Mouse (Mus musculus): ENCODE data around the gene Ankrd52.

Gene Ankrd52

GRCm38 (mm10) chr10:128401638-128402037, 24.7 kb downstream of the Ankrd52 start:
- DNase-seq (ENCODE audit: low read depth) = peak; percentile 22

GRCm38 (mm10) chr10:128403931-128404330, 27.0 kb downstream of the Ankrd52 start:
- DNase-seq (ENCODE audit: low read depth) = no peak

- peak; percentile 58 for DNase-seq (ENCODE audit: low read depth)
Measured at GRCm38 (mm10) chr10:128408591-128409535, 31.9 kb downstream of the Ankrd52 start.

GRCm38 (mm10) chr10:128409692-128410559, 33.0 kb downstream of the Ankrd52 start:
- DNase-seq (ENCODE audit: low read depth) = peak; percentile 99

- DNase-seq (ENCODE audit: low read depth) = peak; percentile 66
Measured at GRCm38 (mm10) chr10:128410560-128410845, 33.6 kb downstream of the Ankrd52 start.

GRCm38 (mm10) chr10:128411211-128412054, 34.5 kb downstream of the Ankrd52 start, which contains the start of the genes Nabp2 and Rnf41:
TSS of gene Nabp2 (minus strand) at chr10:128411492.
TSS of gene Rnf41 (plus strand) at chr10:128411657.
- DNase-seq (ENCODE audit: low read depth) = peak; percentile 98

- DNase-seq (ENCODE audit: low read depth) = no peak
Measured at GRCm38 (mm10) chr10:128412055-128412381, 35.1 kb downstream of the Ankrd52 start.

- peak; percentile 17 for DNase-seq (ENCODE audit: low read depth)
Measured at GRCm38 (mm10) chr10:128412558-128412957, 35.6 kb downstream of the Ankrd52 start.

GRCm38 (mm10) chr10:128413076-128413475, 36.2 kb downstream of the Ankrd52 start:
- no peak for DNase-seq (ENCODE audit: low read depth)

GRCm38 (mm10) chr10:128414848-128415247, 37.9 kb downstream of the Ankrd52 start:
- no peak for DNase-seq (ENCODE audit: low read depth)

- DNase-seq (ENCODE audit: low read depth) = no peak
Measured at GRCm38 (mm10) chr10:128422426-128422825, 45.5 kb downstream of the Ankrd52 start.

GRCm38 (mm10) chr10:128424604-128425003, 47.7 kb downstream of the Ankrd52 start:
- peak; percentile 48 for DNase-seq (ENCODE audit: low read depth)

- DNase-seq (ENCODE audit: low read depth) = no peak
Measured at GRCm38 (mm10) chr10:128425260-128425659, 48.3 kb downstream of the Ankrd52 start.

GRCm38 (mm10) chr10:128429052-128429451, 52.1 kb downstream of the Ankrd52 start:
- DNase-seq (ENCODE audit: low read depth) = no peak

GRCm38 (mm10) chr10:128429454-128429853, 52.5 kb downstream of the Ankrd52 start:
- DNase-seq (ENCODE audit: low read depth) = no peak

- DNase-seq (ENCODE audit: low read depth) = peak; percentile 22
Measured at GRCm38 (mm10) chr10:128433417-128433816, 56.5 kb downstream of the Ankrd52 start.

GRCm38 (mm10) chr10:128434681-128435080, 57.8 kb downstream of the Ankrd52 start:
- DNase-seq (ENCODE audit: low read depth) = peak; percentile 83

GRCm38 (mm10) chr10:128435186-128435823, 58.4 kb downstream of the Ankrd52 start:
- no peak for DNase-seq (ENCODE audit: low read depth)

GRCm38 (mm10) chr10:128435873-128436272, 59.0 kb downstream of the Ankrd52 start:
- DNase-seq (ENCODE audit: low read depth) = no peak

GRCm38 (mm10) chr10:128436376-128436775, 59.5 kb downstream of the Ankrd52 start:
- no peak for DNase-seq (ENCODE audit: low read depth)

- peak; percentile 69 for DNase-seq (ENCODE audit: low read depth)
Measured at GRCm38 (mm10) chr10:128438675-128439279, 61.9 kb downstream of the Ankrd52 start.

Data from induced T-regulatory cell, adult 2 months (primary cell).